17 mouse cellular contexts compared by ENCODE assay signal in the genomic region with DNA sequence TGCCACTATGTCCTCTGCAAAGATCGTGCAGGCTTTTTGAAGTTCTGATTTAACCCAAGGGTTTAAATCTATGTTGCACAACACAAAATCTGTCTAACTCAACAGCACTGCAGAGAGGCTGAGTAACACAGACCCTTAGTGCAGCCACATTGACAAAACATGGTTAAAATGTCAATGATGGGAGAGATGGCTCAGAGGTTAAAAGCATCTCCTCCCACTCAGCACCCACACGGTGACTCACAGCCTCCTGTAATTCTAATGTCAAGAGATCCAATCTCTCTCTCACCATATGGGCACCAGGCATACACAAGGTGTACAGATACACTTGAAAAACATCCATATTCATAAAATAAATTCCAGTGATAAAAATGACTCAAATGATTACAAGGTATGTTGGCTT.
"Had no signal": no experiment of that assay in that cellular context is flagged by ENCODE, and none has a peak within 500 bp of the region (broad histone marks: within the 10 kb centered on the region; RNA-seq: fewer than 3 reads in every experiment).

No protein-coding gene starts in this region.

- H3K4me3 ChIP-seq: kidney, embryonic 15.5 days; limb, embryonic 10.5 days; limb, embryonic 13.5 days; liver, embryonic 12.5 days; liver, embryonic 15.5 days; lung, embryonic 15.5 days had no signal

- ATAC-seq: intestine, postnatal 0 days; liver, embryonic 12.5 days had no signal

- DNase-seq: kidney, adult 8-10 months; kidney, postnatal 10 days; kidney, postnatal 36 days; liver; lung, adult 18-20 months; lung, postnatal 10 days; lung, postnatal 36 days; midbrain, embryonic 14.5 days; thymus, adult 18-20 months; thymus, postnatal 4 days had no signal

- H3K27ac ChIP-seq: kidney, embryonic 15.5 days; limb, embryonic 10.5 days; limb, embryonic 13.5 days; liver, embryonic 12.5 days; liver, embryonic 15.5 days; lung, embryonic 15.5 days had no signal
